Mouse (Mus musculus) E14TG2a.4 (cell line): ENCODE data around the gene Dgki.

Experiments used
- CTCF ChIP-seq: conservative IDR thresholded peaks from 2 replicates; pipeline ENCODE4 v1.5.1; 2014; ENCODE audit warnings: low read length
- NANOG ChIP-seq: IDR thresholded peaks from 2 replicates; pipeline ENCODE4 v1.6.1; 2014; ENCODE audit warnings: borderline replicate concordance, low read length, mixed read lengths
- POU5F1 ChIP-seq: IDR thresholded peaks from 2 replicates; pipeline ENCODE4 v1.6.1; 2014; ENCODE audit warnings: low read length, borderline replicate concordance

DNA sequence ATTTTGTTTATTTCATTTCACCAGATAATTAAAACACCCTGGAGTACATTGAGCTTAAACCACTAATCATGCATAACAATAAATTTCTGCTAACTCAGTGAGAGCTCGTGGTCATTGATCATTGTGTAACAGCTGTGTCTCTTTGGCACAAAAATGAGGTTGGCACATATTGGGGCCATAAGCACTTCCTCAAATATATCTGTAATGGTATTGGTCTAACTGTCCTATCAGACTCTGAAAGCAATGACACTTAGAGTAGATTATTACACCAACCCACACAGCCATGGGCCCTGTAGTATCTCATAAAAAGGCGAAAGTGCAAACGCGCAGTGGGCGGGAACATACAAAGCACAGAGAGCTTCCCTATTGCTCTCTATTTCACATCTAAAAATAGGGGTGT lies 305.7 kb downstream of the Dgki start:
- TF ChIP-seq POU5F1, result no peak
- no peak for TF ChIP-seq CTCF
- TF ChIP-seq NANOG, result no peak
